Mouse (Mus musculus): Measurements from ENCODE around the gene Epha7.

The Epha7 gene

DNA sequence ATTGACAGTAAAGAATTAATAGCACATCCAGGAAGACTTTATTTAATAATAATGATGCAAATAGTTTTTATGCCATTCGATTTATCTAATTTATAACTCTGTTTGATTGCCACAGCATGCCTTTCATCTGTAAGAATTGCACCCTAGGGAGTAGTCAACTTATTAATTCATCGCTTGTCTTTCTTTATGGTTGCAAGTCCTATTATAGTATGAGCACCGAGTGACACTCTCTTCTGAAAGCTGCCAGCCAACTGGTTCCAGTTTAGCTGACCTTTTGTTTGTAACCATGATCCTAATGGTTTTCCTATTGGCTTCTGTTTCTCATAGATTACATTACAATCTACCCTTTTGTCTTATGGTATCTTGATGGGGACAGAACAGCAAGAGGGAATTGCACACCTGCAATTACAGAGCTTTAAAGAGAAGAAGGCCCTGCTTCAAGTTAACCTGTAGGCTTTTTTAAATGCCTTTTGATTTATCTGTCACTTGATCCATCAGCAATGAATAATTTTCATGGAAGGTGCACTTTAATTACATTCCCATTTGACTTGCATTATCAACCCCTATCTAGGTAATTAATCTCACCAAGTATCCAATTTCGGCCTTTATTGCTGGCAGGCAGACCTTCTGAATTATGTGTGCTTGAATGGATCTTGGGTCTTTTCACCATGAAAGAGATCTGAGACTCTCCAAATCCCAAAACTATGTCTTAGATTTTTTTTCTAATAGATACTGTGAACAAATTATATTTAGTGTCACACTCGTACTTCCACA, 68.5 kb downstream of the Epha7 start:
- H3K4me3 ChIP-seq (replicated peaks; ENCODE audit: low read length), result no peak overlapping the region
- TF ChIP-seq POU5F1 (IDR thresholded peaks at IDR 0.05; ENCODE audit: borderline replicate concordance, low read length) (no peak), CTCF (conservative IDR thresholded peaks at IDR 0.05; ENCODE audit: low read length) (no peak), NANOG (IDR thresholded peaks at IDR 0.05; ENCODE audit: borderline replicate concordance, low read length) (no peak)

GRCm38 (mm10) chr4:28889630-28890029, 76.7 kb downstream of the Epha7 start:
- H3K4me3 ChIP-seq (replicated peaks; ENCODE audit: low read length), result no peak overlapping the region
- H3K36me3 ChIP-seq (ENCODE audit: insufficient read depth, low read length), result no peaks in the 10 kb centered on the region
- H3K27me3 ChIP-seq (ENCODE audit: insufficient read depth, low read length), result no peaks in the 10 kb centered on the region
- H3K9me3 ChIP-seq (ENCODE audit: low read length), result no peaks in the 10 kb centered on the region
- no peaks in the 10 kb centered on the region for H3K4me1 ChIP-seq (replicated peaks; ENCODE audit: low read depth, low read length)
- TF ChIP-seq CTCF (conservative IDR thresholded peaks at IDR 0.05; ENCODE audit: low read length), result no peak
- no peak for TF ChIP-seq POU5F1 (IDR thresholded peaks at IDR 0.05; ENCODE audit: borderline replicate concordance, low read length)
- TF ChIP-seq NANOG (IDR thresholded peaks at IDR 0.05; ENCODE audit: borderline replicate concordance, low read length), result no peak

More for the DNA sequence above, 68.5 kb downstream of the Epha7 start:
- H3K27me3 ChIP-seq (ENCODE audit: insufficient read depth, low read length), result no peaks in the 10 kb centered on the region
- no peaks in the 10 kb centered on the region for H3K36me3 ChIP-seq (ENCODE audit: insufficient read depth, low read length)
- H3K4me1 ChIP-seq (replicated peaks; ENCODE audit: low read depth, low read length), result no peaks in the 10 kb centered on the region
- no peaks in the 10 kb centered on the region for H3K9me3 ChIP-seq (ENCODE audit: low read length)

DNA sequence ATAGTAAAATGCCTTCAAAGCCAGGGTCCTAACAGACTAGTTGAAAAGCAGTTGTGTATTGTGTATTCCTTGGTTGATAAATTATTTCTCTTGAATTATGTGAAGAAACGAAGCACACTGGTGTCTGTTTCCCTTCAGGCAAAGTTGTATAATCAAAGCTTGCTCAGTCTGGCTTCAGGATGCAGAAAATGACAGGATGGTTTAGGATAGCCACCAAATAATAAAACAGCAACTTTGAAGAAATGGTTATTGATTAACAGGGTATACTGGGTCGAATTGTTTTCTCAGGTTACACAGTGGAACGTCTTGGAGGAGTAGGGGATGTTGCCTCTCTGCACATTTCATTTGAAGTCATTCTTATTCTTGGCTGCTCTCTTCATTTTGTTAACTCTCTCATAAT, 77.2 kb downstream of the Epha7 start:
- TF ChIP-seq POU5F1 (IDR thresholded peaks at IDR 0.05; ENCODE audit: borderline replicate concordance, low read length) (no peak), CTCF (conservative IDR thresholded peaks at IDR 0.05; ENCODE audit: low read length) (no peak), NANOG (IDR thresholded peaks at IDR 0.05; ENCODE audit: borderline replicate concordance, low read length) (no peak)

DNA sequence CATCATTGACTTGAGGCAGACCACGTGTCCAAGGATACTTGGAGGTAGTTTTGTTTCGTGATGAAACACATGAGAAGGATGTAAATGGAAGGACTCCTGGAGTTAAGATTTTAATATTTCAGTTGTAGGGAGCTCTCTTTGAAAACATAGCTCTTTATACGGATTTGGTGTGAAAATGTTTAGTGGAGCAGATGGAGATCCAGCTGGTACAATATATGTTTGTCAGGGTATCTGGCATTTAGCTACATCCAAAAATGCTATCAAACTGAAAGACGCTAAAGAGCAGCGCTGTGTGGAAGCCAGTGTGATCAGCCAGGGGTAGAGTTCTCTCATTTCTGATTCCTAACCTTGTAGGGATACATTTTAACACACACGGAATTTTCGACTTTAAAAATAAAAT, 82.5 kb downstream of the Epha7 start:
- TF ChIP-seq CTCF (conservative IDR thresholded peaks at IDR 0.05; ENCODE audit: low read length) (no peak), NANOG (IDR thresholded peaks at IDR 0.05; ENCODE audit: borderline replicate concordance, low read length) (no peak), POU5F1 (IDR thresholded peaks at IDR 0.05; ENCODE audit: borderline replicate concordance, low read length) (no peak)
- H3K9me3 ChIP-seq (ENCODE audit: low read length), result no peaks in the 10 kb centered on the region
- no peaks in the 10 kb centered on the region for H3K4me1 ChIP-seq (replicated peaks; ENCODE audit: low read depth, low read length)
- no peaks in the 10 kb centered on the region for H3K27me3 ChIP-seq (ENCODE audit: insufficient read depth, low read length)
- H3K4me3 ChIP-seq (replicated peaks; ENCODE audit: low read length), result no peak overlapping the region
- no peaks in the 10 kb centered on the region for H3K36me3 ChIP-seq (ENCODE audit: insufficient read depth, low read length)

More for the DNA sequence above, 77.2 kb downstream of the Epha7 start:
- Histone ChIP-seq H3K4me3 (replicated peaks; ENCODE audit: low read length) (no peak overlapping the region), H3K4me1 (replicated peaks; ENCODE audit: low read depth, low read length) (no peaks in the 10 kb centered on the region), H3K9me3 (ENCODE audit: low read length) (no peaks in the 10 kb centered on the region), H3K36me3 (ENCODE audit: insufficient read depth, low read length) (no peaks in the 10 kb centered on the region), H3K27me3 (ENCODE audit: insufficient read depth, low read length) (no peaks in the 10 kb centered on the region)

DNA sequence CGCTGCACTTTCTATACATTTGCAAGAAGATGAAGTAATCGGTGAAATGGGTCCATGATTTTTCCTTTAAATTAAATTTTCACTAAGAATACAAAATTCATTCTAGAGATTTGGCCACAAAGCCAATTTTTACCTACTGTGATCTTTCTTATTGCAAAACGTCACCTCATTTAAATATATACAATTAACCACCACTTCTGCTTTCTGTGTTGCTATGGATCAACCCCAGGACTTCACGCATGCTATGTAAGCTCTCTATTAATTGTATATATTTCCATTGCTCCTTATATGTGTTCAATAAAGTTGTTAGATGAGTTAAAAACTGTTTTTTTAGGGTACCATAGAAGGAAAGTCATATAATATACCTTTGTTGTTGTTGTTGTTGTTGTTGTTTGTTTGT, 86.4 kb downstream of the Epha7 start:
- TF ChIP-seq CTCF (conservative IDR thresholded peaks at IDR 0.05; ENCODE audit: low read length) (no peak), POU5F1 (IDR thresholded peaks at IDR 0.05; ENCODE audit: borderline replicate concordance, low read length) (no peak), NANOG (IDR thresholded peaks at IDR 0.05; ENCODE audit: borderline replicate concordance, low read length) (no peak)
- Histone ChIP-seq H3K4me1 (replicated peaks; ENCODE audit: low read depth, low read length) (no peaks in the 10 kb centered on the region), H3K36me3 (ENCODE audit: insufficient read depth, low read length) (no peaks in the 10 kb centered on the region), H3K4me3 (replicated peaks; ENCODE audit: low read length) (no peak overlapping the region), H3K27me3 (ENCODE audit: insufficient read depth, low read length) (no peaks in the 10 kb centered on the region), H3K9me3 (ENCODE audit: low read length) (no peaks in the 10 kb centered on the region)

GRCm38 (mm10) chr4:28899783-28900182, 86.9 kb downstream of the Epha7 start:
- no peaks in the 10 kb centered on the region for H3K27me3 ChIP-seq (ENCODE audit: insufficient read depth, low read length)
- TF ChIP-seq POU5F1 (IDR thresholded peaks at IDR 0.05; ENCODE audit: borderline replicate concordance, low read length) (no peak), CTCF (conservative IDR thresholded peaks at IDR 0.05; ENCODE audit: low read length) (no peak), NANOG (IDR thresholded peaks at IDR 0.05; ENCODE audit: borderline replicate concordance, low read length) (no peak)
- no peak overlapping the region for H3K4me3 ChIP-seq (replicated peaks; ENCODE audit: low read length)
- no peaks in the 10 kb centered on the region for H3K9me3 ChIP-seq (ENCODE audit: low read length)
- H3K36me3 ChIP-seq (ENCODE audit: insufficient read depth, low read length), result no peaks in the 10 kb centered on the region
- no peaks in the 10 kb centered on the region for H3K4me1 ChIP-seq (replicated peaks; ENCODE audit: low read depth, low read length)

GRCm38 (mm10) chr4:28901496-28901895, 88.6 kb downstream of the Epha7 start:
- Histone ChIP-seq H3K4me1 (replicated peaks; ENCODE audit: low read depth, low read length) (no peaks in the 10 kb centered on the region), H3K27me3 (ENCODE audit: insufficient read depth, low read length) (no peaks in the 10 kb centered on the region), H3K9me3 (ENCODE audit: low read length) (no peaks in the 10 kb centered on the region), H3K4me3 (replicated peaks; ENCODE audit: low read length) (no peak overlapping the region), H3K36me3 (ENCODE audit: insufficient read depth, low read length) (no peaks in the 10 kb centered on the region)
- TF ChIP-seq POU5F1 (IDR thresholded peaks at IDR 0.05; ENCODE audit: borderline replicate concordance, low read length) (no peak), CTCF (conservative IDR thresholded peaks at IDR 0.05; ENCODE audit: low read length) (no peak), NANOG (IDR thresholded peaks at IDR 0.05; ENCODE audit: borderline replicate concordance, low read length) (no peak)

GRCm38 (mm10) chr4:28902004-28902704, 89.2 kb downstream of the Epha7 start:
- no peaks in the 10 kb centered on the region for H3K9me3 ChIP-seq (ENCODE audit: low read length)
- H3K36me3 ChIP-seq (ENCODE audit: insufficient read depth, low read length), result no peaks in the 10 kb centered on the region
- H3K4me3 ChIP-seq (replicated peaks; ENCODE audit: low read length), result no peak overlapping the region
- no peaks in the 10 kb centered on the region for H3K27me3 ChIP-seq (ENCODE audit: insufficient read depth, low read length)
- no peaks in the 10 kb centered on the region for H3K4me1 ChIP-seq (replicated peaks; ENCODE audit: low read depth, low read length)
- no peak for TF ChIP-seq CTCF (conservative IDR thresholded peaks at IDR 0.05; ENCODE audit: low read length)
- no peak for TF ChIP-seq NANOG (IDR thresholded peaks at IDR 0.05; ENCODE audit: borderline replicate concordance, low read length)
- no peak for TF ChIP-seq POU5F1 (IDR thresholded peaks at IDR 0.05; ENCODE audit: borderline replicate concordance, low read length)
